Mouse (Mus musculus): ENCODE results near the gene Trpm8. TPM values are rescaled to one million over a fixed set of nuclear protein-coding genes. Genes with fewer than 3 reads are reported as not detected.

Gene Trpm8
- polyA plus RNA-seq, 1 experiment = not detected

DNA sequence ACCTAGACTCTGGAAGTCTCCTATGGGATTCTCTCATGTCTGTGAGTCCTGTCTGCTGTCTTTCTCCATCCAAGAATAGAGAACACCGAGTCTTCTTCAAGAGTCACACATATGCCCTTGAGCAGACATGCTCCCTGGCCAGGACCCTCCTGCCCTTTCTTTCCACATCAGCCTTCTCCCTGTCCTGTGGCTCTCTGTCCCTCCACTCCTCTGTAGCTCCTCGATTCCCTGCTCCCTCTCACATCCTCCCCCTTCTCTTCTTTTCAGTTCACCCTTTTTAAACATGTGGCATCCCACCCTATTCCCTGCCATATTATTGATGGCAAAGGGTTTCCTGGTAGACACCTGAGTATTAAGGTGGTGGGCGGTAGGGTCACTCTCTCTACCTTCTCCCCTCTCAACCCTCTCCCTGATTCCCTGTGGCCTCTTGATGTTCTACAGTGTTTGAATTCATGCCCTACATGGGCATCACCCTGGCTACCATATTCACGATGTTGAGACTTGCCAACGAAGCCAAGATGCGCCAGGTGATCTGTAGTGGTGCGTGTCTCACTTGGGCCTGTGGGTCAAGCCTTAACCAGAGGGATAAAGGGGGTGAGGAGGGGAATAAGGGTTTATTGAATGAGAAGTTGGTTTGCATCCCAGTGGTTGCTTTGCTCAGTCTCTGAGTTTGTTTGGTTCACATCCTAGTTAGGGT lies 45.5 kb upstream of the Trpm8 start:
- H3K27ac ChIP-seq (ENCODE audit: insufficient read depth, low read length) = no peak overlapping the region
- H3K4me3 ChIP-seq (ENCODE audit: extremely low read depth, insufficient read depth, insufficient read length) = no peak overlapping the region
- H3K36me3 ChIP-seq (ENCODE audit: control insufficient read depth, insufficient read depth, low read length) = no peaks in the 10 kb centered on the region
- no peaks in the 10 kb centered on the region for H3K27me3 ChIP-seq (ENCODE audit: control insufficient read depth, insufficient read depth, low read length)
- TF ChIP-seq POLR2A (IDR thresholded peaks at IDR 0.05; ENCODE audit: low read depth, low read length) = no peak
- no peak for TF ChIP-seq CTCF (IDR thresholded peaks at IDR 0.05; ENCODE audit: extremely low read depth, insufficient read depth, insufficient read length, insufficient replicate concordance)
- no peak for DNase-seq (ENCODE audit: low read depth in 1 of 2, low spot score in 2 of 2)
- WGBS = 68% methylated on average over 7 of the region's 7 CpGs
- H3K4me1 ChIP-seq (ENCODE audit: control insufficient read depth, insufficient read depth, insufficient read length) = no peaks in the 10 kb centered on the region

DNA sequence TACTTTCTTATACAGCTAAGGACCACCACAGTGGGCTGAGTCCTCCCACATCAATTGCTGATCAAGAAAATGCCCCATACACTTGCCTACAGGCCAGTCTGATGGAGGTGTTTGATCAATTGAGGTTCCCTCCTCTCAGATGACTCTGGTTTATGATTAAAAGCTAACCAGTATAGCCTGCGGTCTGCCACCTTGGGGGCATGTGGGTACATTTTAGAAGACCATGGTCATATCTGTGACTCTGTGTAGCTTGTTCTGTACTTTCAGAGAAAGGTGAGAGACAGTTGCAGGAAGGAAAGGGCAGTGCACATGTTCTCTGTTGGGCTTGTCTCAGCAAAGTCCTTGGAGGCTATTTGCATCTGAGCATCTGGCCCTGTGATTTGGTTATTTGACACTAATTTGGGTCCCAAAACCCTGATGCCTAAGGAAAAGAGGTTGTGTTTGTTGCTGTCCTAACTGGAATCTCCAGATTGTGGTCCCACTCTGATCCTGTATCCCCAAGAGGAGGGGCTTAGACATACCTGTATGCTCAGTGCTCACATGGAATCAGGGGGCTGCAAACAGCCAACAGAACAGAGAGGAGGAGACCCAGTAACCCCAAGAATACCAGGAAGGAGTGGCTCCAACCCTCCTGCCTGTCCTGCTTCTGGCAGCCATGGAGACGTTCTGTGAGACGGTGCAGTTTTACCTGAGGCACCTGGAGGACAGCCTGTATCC lies 44.6 kb upstream of the Trpm8 start:
- DNase-seq (ENCODE audit: low read depth in 1 of 2, low spot score in 2 of 2) = no peak
- TF ChIP-seq CTCF (IDR thresholded peaks at IDR 0.05; ENCODE audit: extremely low read depth, insufficient read depth, insufficient read length, insufficient replicate concordance) = no peak
- no peak for TF ChIP-seq POLR2A (IDR thresholded peaks at IDR 0.05; ENCODE audit: low read depth, low read length)
- H3K36me3 ChIP-seq (ENCODE audit: control insufficient read depth, insufficient read depth, low read length) = no peaks in the 10 kb centered on the region
- H3K27me3 ChIP-seq (ENCODE audit: control insufficient read depth, insufficient read depth, low read length) = no peaks in the 10 kb centered on the region
- no peak overlapping the region for H3K27ac ChIP-seq (ENCODE audit: insufficient read depth, low read length)
- no peaks in the 10 kb centered on the region for H3K4me1 ChIP-seq (ENCODE audit: control insufficient read depth, insufficient read depth, insufficient read length)
- no peak overlapping the region for H3K4me3 ChIP-seq (ENCODE audit: extremely low read depth, insufficient read depth, insufficient read length)
- 53% methylated on average over 3 of the region's 3 CpGs for WGBS

DNA sequence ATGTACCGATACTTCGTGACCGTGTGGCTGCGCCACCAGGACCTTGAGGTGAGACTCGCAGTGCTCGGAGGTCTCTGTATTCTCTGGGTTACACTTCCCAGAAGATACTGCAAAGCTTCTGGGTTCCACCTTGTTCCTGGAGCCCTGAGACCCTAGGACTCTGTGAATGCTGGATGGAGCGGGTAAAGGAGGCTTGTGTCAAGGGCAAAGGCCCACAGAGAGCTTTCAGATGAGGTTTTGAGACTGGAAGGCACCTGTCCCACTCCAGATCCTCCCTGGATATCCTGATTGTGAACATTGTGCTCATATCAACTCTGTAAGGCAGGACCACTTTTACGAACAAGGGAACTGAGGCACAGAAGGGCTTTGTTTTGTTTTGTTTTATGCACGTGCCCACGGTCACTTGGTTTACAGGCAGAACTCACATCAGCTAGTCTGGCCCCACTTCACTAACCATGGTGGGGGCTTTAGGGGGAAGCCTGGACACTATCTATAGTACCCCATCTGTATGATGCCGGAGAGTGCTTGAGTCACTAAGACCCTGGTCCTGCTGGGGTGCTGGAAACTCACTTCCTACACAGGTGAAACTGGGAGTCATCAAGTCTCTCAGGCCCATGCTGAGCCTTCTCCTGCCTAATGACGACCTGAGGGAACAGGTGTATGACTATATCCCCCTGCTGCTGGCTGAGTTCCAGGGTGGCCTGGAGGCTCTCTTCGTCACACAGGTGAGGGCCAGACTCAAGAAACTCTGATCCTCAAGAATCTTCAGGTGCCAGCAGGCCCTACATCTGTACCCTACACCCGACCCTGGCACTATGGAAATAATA lies 43.8 kb upstream of the Trpm8 start:
- Histone ChIP-seq H3K27me3 (ENCODE audit: control insufficient read depth, insufficient read depth, low read length) (no peaks in the 10 kb centered on the region), H3K4me1 (ENCODE audit: control insufficient read depth, insufficient read depth, insufficient read length) (no peaks in the 10 kb centered on the region), H3K4me3 (ENCODE audit: extremely low read depth, insufficient read depth, insufficient read length) (no peak overlapping the region), H3K27ac (ENCODE audit: insufficient read depth, low read length) (no peak overlapping the region), H3K36me3 (ENCODE audit: control insufficient read depth, insufficient read depth, low read length) (no peaks in the 10 kb centered on the region)
- no peak for DNase-seq (ENCODE audit: low read depth in 1 of 2, low spot score in 2 of 2)
- TF ChIP-seq POLR2A (IDR thresholded peaks at IDR 0.05; ENCODE audit: low read depth, low read length) (no peak), CTCF (IDR thresholded peaks at IDR 0.05; ENCODE audit: extremely low read depth, insufficient read depth, insufficient read length, insufficient replicate concordance) (no peak)
- WGBS = 67% methylated on average over 14 of the region's 14 CpGs

DNA sequence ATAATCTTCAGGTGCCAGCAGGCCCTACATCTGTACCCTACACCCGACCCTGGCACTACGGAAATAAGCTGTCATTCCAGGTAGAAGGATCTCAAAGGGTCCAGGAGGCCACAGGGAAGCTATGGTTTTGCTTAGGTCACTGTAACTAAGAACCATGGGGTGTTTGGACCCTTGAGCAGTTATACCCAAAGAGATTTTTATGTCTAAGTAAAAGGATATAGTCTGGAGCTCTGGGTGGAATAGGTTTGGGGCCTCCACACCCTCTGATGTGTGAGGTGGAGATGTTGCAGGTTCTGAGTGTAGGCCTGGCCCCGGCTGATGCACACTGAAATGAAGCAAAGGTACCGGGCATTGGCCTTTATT lies 43.2 kb upstream of the Trpm8 start:
- H3K4me3 ChIP-seq (ENCODE audit: extremely low read depth, insufficient read depth, insufficient read length) = no peak overlapping the region
- no peaks in the 10 kb centered on the region for H3K27me3 ChIP-seq (ENCODE audit: control insufficient read depth, insufficient read depth, low read length)
- no peaks in the 10 kb centered on the region for H3K4me1 ChIP-seq (ENCODE audit: control insufficient read depth, insufficient read depth, insufficient read length)
- H3K36me3 ChIP-seq (ENCODE audit: control insufficient read depth, insufficient read depth, low read length) = no peaks in the 10 kb centered on the region
- 64% methylated on average over 4 of the region's 4 CpGs for WGBS
- no peak for DNase-seq (ENCODE audit: low read depth in 1 of 2, low spot score in 2 of 2)
- H3K27ac ChIP-seq (ENCODE audit: insufficient read depth, low read length) = no peak overlapping the region
- TF ChIP-seq POLR2A (IDR thresholded peaks at IDR 0.05; ENCODE audit: low read depth, low read length) (no peak), CTCF (IDR thresholded peaks at IDR 0.05; ENCODE audit: extremely low read depth, insufficient read depth, insufficient read length, insufficient replicate concordance) (no peak)

DNA sequence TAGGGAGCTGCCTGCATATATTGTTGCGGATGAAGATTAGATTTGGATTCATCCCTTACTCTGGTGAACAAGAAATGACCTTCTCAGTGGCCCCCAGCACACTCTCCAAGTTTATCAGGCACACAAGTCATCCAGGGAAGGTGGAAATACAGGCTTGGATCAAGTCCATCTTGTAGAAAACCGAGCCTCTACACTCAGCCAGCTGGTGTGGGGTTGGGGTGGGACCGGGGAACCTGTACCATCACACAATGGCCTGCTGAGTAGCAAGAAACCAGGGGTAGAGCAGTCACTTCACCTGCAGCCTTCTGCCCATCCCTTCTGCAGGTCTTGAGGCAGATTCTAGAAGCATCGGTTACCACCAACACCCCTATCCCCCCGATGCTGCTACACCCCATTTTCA lies 42.8 kb upstream of the Trpm8 start:
- whole genome bisulfite sequencing = 43% methylated on average over 5 of the region's 5 CpGs
- Histone ChIP-seq H3K4me1 (ENCODE audit: control insufficient read depth, insufficient read depth, insufficient read length) (no peaks in the 10 kb centered on the region), H3K27ac (ENCODE audit: insufficient read depth, low read length) (no peak overlapping the region), H3K4me3 (ENCODE audit: extremely low read depth, insufficient read depth, insufficient read length) (no peak overlapping the region), H3K36me3 (ENCODE audit: control insufficient read depth, insufficient read depth, low read length) (no peaks in the 10 kb centered on the region), H3K27me3 (ENCODE audit: control insufficient read depth, insufficient read depth, low read length) (no peaks in the 10 kb centered on the region)
- no peak for DNase-seq (ENCODE audit: low read depth in 1 of 2, low spot score in 2 of 2)
- no peak for TF ChIP-seq CTCF (IDR thresholded peaks at IDR 0.05; ENCODE audit: extremely low read depth, insufficient read depth, insufficient read length, insufficient replicate concordance)
- TF ChIP-seq POLR2A (IDR thresholded peaks at IDR 0.05; ENCODE audit: low read depth, low read length) = no peak

DNA sequence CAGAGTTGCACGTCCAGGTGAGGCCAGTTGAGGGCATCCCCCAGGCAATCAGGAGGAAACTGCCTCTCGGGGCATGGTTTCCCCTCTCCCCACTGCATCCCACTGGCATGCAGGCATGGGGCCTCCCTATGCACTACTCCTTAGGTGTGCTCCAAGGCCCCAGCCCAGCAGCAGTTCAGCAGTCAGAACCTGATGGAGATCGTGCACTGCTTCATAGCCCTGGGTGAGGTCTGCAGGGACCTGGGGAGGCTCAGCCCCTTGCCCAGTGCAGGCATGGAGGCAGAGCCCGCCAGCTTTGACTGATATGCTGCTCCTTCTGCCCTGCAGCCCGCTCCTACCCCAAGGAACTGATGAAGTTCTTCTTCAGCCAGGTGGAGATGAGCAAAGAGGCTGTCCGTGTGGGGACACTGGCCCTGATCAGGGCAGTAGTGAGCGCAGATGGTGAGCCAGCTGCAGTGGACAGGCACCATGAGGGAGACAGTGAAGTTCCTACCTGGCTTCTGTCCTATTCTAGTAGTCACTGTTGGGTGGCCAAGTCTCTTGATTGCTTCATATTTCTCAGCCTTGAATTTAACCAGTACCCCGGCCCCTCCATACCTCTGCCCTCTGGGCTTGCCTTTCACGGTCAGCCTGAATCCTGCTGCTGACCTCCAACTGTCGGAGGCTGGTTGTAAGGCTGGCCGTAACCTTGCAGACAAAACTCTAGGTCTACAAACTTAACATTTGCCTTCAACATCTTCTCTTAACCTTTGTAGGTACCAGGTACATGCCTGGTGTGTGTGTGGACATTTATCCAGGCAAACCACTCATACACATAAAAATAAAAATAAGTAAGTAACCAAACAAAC lies 42.2 kb upstream of the Trpm8 start:
- no peaks in the 10 kb centered on the region for H3K4me1 ChIP-seq (ENCODE audit: control insufficient read depth, insufficient read depth, insufficient read length)
- no peak overlapping the region for H3K4me3 ChIP-seq (ENCODE audit: extremely low read depth, insufficient read depth, insufficient read length)
- DNase-seq (ENCODE audit: low read depth in 1 of 2, low spot score in 2 of 2) = no peak
- 66% methylated on average over 11 of the region's 11 CpGs for WGBS
- no peak for TF ChIP-seq CTCF (IDR thresholded peaks at IDR 0.05; ENCODE audit: extremely low read depth, insufficient read depth, insufficient read length, insufficient replicate concordance)
- no peak for TF ChIP-seq POLR2A (IDR thresholded peaks at IDR 0.05; ENCODE audit: low read depth, low read length)
- no peaks in the 10 kb centered on the region for H3K36me3 ChIP-seq (ENCODE audit: control insufficient read depth, insufficient read depth, low read length)
- H3K27ac ChIP-seq (ENCODE audit: insufficient read depth, low read length) = no peak overlapping the region
- no peaks in the 10 kb centered on the region for H3K27me3 ChIP-seq (ENCODE audit: control insufficient read depth, insufficient read depth, low read length)

Measured in spleen, adult 2 months (tissue).